Mouse (Mus musculus) midbrain, embryonic 11.5 days (tissue): Measurements from ENCODE around the gene Camk1d. TPM values are rescaled to one million over a fixed set of nuclear protein-coding genes. Genes with fewer than 3 reads are reported as not detected.

Experiments used
- ATAC-seq: fragments of 200-750 bp; cut with Nextera tagmentation; 2 replicates; pipeline ENCODE4 v1.8.0; 2017; ENCODE audit warnings: moderate TSS enrichment, moderate library complexity; ENCODE audit not compliant: low FRiP score
- DNase-seq: peaks from one replicate; pipeline ENCODE4 v3.0.0; 2015; ENCODE audit warnings: low spot score; ENCODE audit errors: missing footprints
- H3K27ac ChIP-seq: fragments of 300-500 bp; sonication (generic); 2 replicates; pipeline ENCODE4 v1.5.1; 2014; ENCODE audit warnings: low read depth, low read length
- H3K27me3 ChIP-seq: fragments of 300-500 bp; sonication (generic); 2 replicates; pipeline ENCODE4 v1.6.1; 2014; ENCODE audit warnings: mild to moderate bottlenecking, low read length, moderate library complexity, mixed read lengths; ENCODE audit not compliant: control insufficient read depth, insufficient read depth
- H3K36me3 ChIP-seq: fragments of 300-500 bp; sonication (generic); 2 replicates; pipeline ENCODE4 v1.6.1; 2014; ENCODE audit warnings: mild to moderate bottlenecking, low read length, moderate library complexity, mixed read lengths; ENCODE audit not compliant: control insufficient read depth, insufficient read depth
- H3K4me1 ChIP-seq: fragments of 300-500 bp; sonication (generic); 2 replicates; pipeline ENCODE4 v1.6.1; 2014; ENCODE audit warnings: low read length; ENCODE audit not compliant: control insufficient read depth, insufficient read depth
- H3K4me2 ChIP-seq: fragments of 300-500 bp; sonication (generic); 2 replicates; pipeline ENCODE4 v1.6.1; 2014; ENCODE audit warnings: mild to moderate bottlenecking, moderate library complexity
- H3K4me3 ChIP-seq: fragments of 300-500 bp; sonication (generic); 2 replicates; pipeline ENCODE4 v1.5.1; 2014; ENCODE audit warnings: low read depth, low read length
- H3K9ac ChIP-seq: fragments of 300-500 bp; sonication (generic); 2 replicates; pipeline ENCODE4 v1.6.1; 2014; ENCODE audit warnings: low read length
- H3K9me3 ChIP-seq: fragments of 300-500 bp; sonication (generic); 2 replicates; pipeline ENCODE4 v1.6.1; 2016; ENCODE audit warnings: low read length; ENCODE audit not compliant: control insufficient read depth
- WGBS: fragments of 180-500 bp; shearing (Covaris S2); extraction: QIAGEN DNeasy Blood & Tissue Kit; methylation state at CpG from one replicate; pipeline ENCODE4 v1.1.7; 2014; 5-methylcytosine and 5-hydroxymethylcytosine counted together
- polyA plus RNA-seq: library from polyadenylated mRNA; unstranded; fragments of >200 nt; fragmentation: Nextera tagmentation; extraction: Ambion mirVana; gene quantifications from 2 replicates; pipeline ENCODE4 v1.2.1, GENCODE M21; 2014

Camk1d gene
- polyA plus RNA-seq, 1 experiment from 2014 or later = 2.0 TPM

DNA sequence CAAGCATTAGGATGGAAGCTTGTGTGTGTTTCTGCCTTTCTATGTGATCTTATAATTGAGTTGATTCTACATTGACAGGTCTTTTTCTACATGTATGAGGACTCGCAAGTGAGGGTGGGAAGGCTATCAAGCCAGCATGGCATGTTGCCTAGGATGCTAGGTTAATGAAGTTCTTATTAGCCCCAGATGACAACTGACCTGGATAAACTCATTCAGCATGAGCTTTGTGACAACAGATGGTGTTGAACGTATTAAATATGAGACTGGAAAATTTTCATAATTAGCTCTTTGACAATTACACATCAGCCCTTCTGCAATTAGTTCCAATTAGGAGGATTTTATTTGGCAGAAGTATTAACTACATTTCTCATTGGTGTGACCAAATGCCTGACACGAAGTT lies 343.7 kb downstream of the Camk1d start:
- no peaks in the 10 kb centered on the region; the same call in 1 of the 2 replicates for H3K9me3 ChIP-seq
- ATAC-seq (no peak), DNase-seq (peak; percentile 28)
- H3K4me3 ChIP-seq = no peak overlapping the region
- 87% methylated on average over 3 of the region's 3 CpGs for WGBS
- no peak overlapping the region for H3K4me2 ChIP-seq
- H3K4me1 ChIP-seq = no peaks in the 10 kb centered on the region
- H3K27ac ChIP-seq = no peak overlapping the region
- no peaks in the 10 kb centered on the region for H3K36me3 ChIP-seq
- no peak overlapping the region for H3K9ac ChIP-seq
- no peaks in the 10 kb centered on the region for H3K27me3 ChIP-seq

DNA sequence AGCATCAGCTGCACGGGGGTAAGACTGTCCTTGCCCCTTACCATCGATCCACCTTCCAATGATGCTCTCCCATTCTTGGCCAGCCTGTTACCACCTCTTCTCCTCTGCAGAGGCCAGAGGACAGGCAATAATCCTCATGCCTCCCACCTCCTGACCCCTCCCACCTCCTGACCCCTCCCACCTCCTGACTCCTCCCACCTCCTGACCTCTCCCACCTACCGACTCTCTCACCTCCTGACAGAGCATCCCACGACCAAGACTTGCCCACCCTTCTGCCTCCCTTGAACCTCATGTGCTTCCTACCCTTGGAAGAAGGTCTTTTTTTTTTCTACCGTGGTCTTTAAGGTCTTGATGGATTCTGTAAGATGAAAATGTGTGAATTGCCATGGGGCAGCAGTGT lies 350.5 kb downstream of the Camk1d start:
- Histone ChIP-seq H3K4me1 (no peaks in the 10 kb centered on the region), H3K4me2 (no peak overlapping the region), H3K4me3 (no peak overlapping the region), H3K9me3 (no peaks in the 10 kb centered on the region), H3K27ac (no peak overlapping the region), H3K36me3 (no peaks in the 10 kb centered on the region), H3K27me3 (no peaks in the 10 kb centered on the region), H3K9ac (no peak overlapping the region)
- no peak for ATAC-seq
- peak; percentile 44 for DNase-seq
- WGBS = 72% methylated on average over 5 of the region's 5 CpGs

DNA sequence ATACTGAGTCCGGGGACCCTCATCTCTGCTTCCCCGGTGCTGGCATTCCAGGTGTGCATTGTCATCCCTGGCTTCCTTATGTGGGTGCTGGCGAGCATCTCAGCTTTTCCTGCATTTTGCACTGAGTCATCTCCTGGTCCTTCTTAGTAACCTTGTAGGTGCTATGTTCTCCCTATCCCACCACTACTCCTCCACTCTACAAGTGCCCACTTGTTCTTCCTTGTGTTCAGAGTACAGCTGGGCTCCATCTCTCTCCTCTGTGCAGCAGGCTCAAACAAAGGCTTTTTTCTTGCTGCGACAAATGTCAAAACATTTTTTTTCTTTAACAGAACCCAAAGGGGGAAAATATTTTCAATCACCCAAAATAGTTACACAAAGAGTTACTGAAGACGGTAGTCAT lies 356.3 kb downstream of the Camk1d start:
- 89% methylated on average over 5 of the region's 5 CpGs for WGBS
- Histone ChIP-seq H3K9ac (no peak overlapping the region), H3K4me1 (no peaks in the 10 kb centered on the region), H3K4me2 (no peak overlapping the region), H3K27ac (no peak overlapping the region), H3K4me3 (no peak overlapping the region), H3K36me3 (no peaks in the 10 kb centered on the region), H3K27me3 (no peaks in the 10 kb centered on the region), H3K9me3 (no peaks in the 10 kb centered on the region)
- no peak for DNase-seq
- no peak for ATAC-seq

DNA sequence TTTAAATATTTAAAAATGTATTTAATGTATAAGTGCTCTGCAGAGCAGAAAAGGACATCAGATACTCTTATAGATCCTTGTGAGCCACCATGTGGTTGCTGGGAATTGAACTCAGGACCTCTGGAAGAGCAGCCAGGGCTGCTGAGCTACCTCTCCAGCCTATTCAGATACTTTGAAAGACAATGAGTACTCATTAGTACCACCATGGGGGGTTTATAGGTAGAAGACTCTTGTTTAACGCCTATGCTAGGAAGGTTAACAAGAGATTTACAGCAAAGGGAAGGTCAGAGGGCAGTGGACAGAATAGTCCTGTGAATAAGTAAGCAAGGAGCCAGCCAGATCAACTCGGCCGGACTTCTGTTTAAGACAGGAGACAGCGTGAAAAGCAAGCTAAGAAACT lies 357.3 kb downstream of the Camk1d start:
- Histone ChIP-seq H3K27me3 (no peaks in the 10 kb centered on the region), H3K27ac (no peak overlapping the region), H3K9me3 (no peaks in the 10 kb centered on the region), H3K4me3 (no peak overlapping the region), H3K4me2 (no peak overlapping the region), H3K4me1 (no peaks in the 10 kb centered on the region), H3K36me3 (no peaks in the 10 kb centered on the region), H3K9ac (no peak overlapping the region)
- 56% methylated on average over 4 of the region's 4 CpGs for WGBS
- DNase-seq (no peak), ATAC-seq (no peak)

DNA sequence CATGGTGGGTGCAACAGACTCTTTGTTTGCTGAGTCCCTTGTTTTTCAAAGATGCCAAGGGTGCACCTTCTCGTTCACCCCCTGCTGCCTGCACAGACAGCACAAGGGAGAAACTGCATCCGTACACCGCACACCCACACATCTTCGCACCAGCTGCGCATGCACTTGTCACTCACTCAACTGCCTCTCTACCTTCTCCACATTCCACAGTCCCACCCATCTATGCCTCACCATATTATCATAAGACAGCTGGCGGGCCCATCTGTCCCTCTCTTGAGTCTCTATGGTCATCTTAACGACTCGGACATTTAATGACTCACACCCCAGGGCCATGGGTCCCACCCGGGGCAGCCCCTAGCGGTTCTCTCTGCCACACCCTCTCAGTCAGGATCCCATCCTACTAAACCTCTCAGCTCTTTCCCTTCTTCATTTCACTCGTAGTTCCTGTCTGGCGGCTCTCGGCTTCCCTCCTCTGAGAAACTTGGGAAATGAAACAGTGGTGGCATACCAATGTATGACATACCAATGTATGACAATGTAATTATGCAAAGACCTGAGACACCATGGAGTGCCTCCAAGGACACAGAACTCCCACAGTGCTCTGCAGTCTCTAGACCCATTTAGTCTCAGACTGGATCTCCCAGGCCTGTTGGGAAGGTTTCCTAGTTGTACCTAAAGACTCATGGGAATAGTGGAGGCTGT lies 361.3 kb downstream of the Camk1d start:
- H3K4me3 ChIP-seq = no peak overlapping the region
- no peaks in the 10 kb centered on the region for H3K36me3 ChIP-seq
- H3K27me3 ChIP-seq = no peaks in the 10 kb centered on the region
- H3K4me1 ChIP-seq = no peaks in the 10 kb centered on the region
- ATAC-seq (no peak), DNase-seq (peak; percentile 54)
- H3K27ac ChIP-seq = no peak overlapping the region
- no peaks in the 10 kb centered on the region for H3K9me3 ChIP-seq
- 89% methylated on average over 13 of the region's 13 CpGs for WGBS
- no peak overlapping the region for H3K9ac ChIP-seq
- no peak overlapping the region for H3K4me2 ChIP-seq

DNA sequence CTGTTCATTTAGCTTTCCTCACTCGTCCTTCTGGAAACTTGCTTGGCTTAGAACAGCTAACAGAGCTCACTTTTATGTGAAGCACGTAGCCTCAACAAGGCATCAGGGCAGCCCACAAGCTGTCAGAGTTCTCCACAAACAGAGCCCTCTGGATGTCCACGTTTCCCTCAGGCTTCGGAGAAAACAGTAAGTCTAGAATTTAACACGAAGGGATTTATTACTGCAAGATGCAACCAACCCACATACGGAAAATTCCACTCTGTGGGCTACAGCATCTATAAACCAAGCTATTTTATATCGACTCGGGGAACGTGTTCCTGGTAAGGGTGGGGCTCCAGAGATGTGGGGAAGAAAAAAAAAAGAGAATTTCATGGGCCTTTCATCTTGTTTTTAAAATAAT lies 369.0 kb downstream of the Camk1d start:
- Histone ChIP-seq H3K4me2 (no peak overlapping the region), H3K9ac (no peak overlapping the region), H3K36me3 (no peaks in the 10 kb centered on the region), H3K4me1 (no peaks in the 10 kb centered on the region), H3K9me3 (no peaks in the 10 kb centered on the region), H3K27ac (no peak overlapping the region), H3K27me3 (no peaks in the 10 kb centered on the region), H3K4me3 (no peak overlapping the region)
- DNase-seq (no peak), ATAC-seq (no peak)
- 88% methylated on average over 9 of the region's 9 CpGs for WGBS

DNA sequence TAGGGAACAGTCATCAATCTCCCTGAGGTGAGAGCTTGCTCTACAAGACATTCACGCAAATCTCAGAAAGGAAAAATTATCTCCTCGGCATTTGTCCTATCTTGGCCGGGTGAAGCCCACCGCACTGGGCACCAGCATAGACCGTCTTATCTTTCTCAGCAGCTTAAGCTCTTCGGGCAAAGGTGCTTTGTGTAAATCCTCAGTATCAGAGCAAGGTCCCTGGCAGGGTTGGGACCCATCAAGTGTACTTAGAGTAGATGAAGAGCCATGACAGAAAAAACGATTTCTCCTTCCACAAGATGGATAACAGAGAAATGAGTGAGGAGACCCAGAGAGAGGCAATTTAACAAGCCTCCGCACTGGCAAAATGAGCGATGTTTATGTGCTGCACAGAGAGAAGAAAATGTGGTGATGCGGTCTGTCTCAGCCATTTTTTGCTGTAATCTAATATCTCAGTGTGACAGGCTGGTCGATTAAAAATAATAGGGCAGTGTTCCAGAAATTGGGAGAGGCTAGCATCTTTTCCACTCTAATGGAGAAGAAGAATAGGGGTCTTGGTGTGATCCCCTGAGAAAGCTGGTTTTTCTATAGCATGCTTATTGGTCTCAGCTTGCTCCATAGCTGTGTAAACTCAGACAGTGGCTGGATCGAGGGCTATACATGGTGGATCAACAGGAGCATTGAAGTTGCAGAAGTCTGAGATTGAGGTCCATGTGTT lies 386.6 kb downstream of the Camk1d start:
- DNase-seq (no peak), ATAC-seq (no peak)
- 77% methylated on average over 12 of the region's 12 CpGs for WGBS
- no peaks in the 10 kb centered on the region for H3K9me3 ChIP-seq
- H3K27ac ChIP-seq = no peak overlapping the region
- H3K4me3 ChIP-seq = no peak overlapping the region
- no peaks in the 10 kb centered on the region for H3K36me3 ChIP-seq
- no peak overlapping the region for H3K9ac ChIP-seq
- H3K27me3 ChIP-seq = no peaks in the 10 kb centered on the region
- H3K4me2 ChIP-seq = no peak overlapping the region
- peaks cover 8% of the 10 kb centered on the region for H3K4me1 ChIP-seq

DNA sequence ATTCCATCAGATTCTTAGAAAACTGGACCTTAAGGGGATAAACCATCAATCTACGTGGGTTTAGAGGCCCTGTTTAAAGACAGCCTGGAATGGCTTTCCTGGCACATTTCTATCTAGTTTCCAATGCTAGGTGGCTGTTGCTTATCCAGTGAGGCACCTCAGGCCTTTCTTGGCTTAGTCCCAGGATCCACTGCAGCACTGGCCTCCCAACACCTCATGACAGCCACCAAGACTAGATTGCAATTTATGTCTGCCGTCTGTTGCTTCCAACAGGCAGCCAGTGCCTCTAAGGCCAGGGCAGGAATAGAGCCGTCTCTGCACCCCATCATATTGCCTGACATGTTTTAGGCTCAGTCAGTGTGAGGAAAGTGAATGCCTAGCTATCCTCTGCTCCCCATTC lies 389.5 kb downstream of the Camk1d start:
- Histone ChIP-seq H3K9me3 (no peaks in the 10 kb centered on the region), H3K36me3 (no peaks in the 10 kb centered on the region), H3K27me3 (no peaks in the 10 kb centered on the region), H3K4me1 (peaks cover 15% of the 10 kb centered on the region), H3K27ac (no peak overlapping the region), H3K9ac (no peak overlapping the region), H3K4me3 (no peak overlapping the region), H3K4me2 (no peak overlapping the region)
- no peak for ATAC-seq
- WGBS = 93% methylated on average over 3 of the region's 3 CpGs
- DNase-seq = no peak

DNA sequence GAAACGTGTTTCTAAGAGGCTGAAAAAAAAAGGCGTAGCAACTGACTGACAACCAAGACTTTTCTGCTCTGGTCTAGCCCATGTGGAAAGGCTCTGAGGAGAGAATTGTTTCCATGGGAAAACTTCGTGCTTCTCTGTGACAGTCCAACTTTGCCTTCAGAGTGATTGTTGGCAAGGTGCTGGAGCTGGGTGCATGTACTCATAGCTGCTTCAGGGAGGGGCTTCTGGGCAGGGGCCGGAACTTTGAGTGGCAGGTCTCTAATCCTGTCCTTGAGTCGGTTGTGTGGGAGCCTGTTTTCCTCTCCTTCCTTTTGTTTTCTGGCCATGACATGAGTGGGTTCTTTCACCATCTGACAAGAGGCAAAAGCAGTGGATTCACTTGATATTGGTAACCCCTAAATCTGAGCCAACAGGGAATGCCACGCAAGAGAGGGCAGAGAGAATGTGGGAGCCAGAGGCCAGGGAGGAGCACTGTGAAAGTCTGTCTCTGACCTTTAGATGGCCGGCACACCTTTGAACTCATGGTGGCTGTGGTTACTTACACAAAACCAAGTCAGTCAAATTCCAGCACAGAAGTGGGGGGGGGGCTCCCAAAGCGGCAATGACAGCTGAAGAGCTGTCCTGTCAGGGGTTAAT lies 392.5 kb downstream of the Camk1d start:
- Histone ChIP-seq H3K4me3 (no peak overlapping the region), H3K36me3 (no peaks in the 10 kb centered on the region), H3K4me2 (no peak overlapping the region), H3K9ac (no peak overlapping the region), H3K27me3 (peaks cover 6% of the 10 kb centered on the region; the same call in 1 of the 2 replicates), H3K4me1 (peaks cover 9% of the 10 kb centered on the region), H3K9me3 (no peaks in the 10 kb centered on the region), H3K27ac (no peak overlapping the region)
- DNase-seq (no peak), ATAC-seq (0 out of 2 replicates have a peak, but pooled peaks have one; percentile 58)
- 46% methylated on average over 8 of the region's 8 CpGs for WGBS
